Mouse (Mus musculus) frontal cortex, postnatal 14 days (tissue): Measurements from ENCODE around the gene Gadd45g.

Experiments used
- DNase-seq, 2 experiments: peaks; one replicate each; pipeline ENCODE4 v3.0.0; 2022; ENCODE audit warnings: low spot score in 2 of 2

Gadd45g gene

DNA sequence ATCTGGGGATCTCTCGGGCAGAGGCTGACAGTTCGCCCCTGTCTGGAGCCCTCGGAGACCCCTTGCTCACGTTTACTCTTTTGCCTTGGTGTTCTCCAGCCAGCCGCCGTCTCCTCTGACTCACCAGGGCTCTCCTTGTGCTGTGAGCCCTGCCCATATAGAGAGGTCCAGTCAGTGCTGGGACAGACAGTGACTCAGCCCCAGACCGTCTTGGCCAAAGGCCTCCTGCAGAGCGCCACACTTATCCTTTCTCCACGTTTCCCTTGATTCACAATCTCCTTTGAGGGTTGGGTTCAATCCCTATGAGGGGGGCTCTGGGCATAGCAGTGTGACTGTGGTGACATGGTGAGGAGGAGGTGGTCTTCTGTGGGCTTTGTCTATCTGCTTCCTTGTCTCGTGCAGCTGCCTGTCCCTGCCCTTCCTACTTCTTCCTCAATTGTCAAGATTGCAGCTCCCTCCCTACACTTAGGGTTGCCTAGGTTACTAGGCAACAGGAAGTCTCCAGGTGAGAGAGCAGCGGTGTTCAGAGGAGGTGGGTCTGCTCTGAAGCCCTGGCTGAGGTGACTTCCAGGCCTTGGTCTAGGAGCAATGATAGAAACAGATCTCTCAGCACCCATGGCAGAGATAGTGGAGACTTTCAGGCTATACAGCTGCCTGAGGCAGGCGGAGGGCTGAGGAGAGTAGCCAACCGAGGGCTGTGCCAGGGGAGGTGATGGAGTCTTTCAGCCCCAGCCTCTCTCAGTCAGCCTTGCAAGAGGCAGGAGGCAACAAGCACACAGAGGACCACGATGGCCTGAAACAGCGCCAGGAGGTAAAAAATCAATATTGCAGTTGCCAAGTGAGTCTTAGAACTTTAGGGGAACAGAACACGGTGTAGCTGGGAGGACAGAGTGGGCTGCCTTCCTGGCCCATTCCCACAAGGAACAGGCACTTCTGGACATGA lies 7.1 kb downstream of the Gadd45g start:
- DNase-seq = no peak

DNA sequence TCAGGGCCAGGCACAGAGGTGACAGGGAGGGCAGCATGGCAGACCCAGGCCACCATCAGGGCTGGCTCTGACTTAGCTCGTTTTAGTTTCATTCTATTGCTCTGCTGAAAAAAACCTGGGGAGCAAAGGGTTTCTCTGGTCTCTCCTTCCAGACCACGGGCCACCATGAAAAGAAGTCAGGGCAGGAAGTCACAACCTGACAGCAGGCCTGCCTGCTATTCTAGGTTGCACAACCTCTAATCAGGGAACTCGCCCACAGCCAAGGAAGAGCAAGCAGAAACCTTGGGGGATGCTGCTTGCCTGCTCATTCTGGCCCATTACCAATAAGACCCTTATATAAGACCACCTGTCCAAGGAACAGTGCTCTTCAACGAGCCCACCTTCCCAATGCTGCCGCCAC lies 9.1 kb downstream of the Gadd45g start:
- DNase-seq = no peak

DNA sequence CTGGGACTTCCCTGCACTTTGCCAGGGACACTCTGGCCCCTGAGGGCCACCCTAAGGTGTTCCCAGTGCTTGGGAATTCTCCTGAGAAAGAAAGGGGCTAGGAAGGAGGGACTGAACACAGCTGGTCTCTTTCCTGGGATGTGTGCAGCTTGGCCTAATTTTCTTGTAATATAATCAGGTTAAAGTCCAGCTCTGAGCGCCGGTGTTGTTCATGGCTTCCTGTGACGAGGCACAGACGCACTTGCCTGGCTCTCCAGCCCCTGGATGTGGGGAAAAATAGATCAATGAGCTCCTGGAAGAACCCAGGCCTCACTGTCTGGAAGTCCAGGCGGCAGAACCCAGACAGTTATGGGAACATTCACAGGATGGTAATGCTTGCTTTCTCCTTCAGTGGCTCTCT lies 10.7 kb downstream of the Gadd45g start:
- DNase-seq = no peak

DNA sequence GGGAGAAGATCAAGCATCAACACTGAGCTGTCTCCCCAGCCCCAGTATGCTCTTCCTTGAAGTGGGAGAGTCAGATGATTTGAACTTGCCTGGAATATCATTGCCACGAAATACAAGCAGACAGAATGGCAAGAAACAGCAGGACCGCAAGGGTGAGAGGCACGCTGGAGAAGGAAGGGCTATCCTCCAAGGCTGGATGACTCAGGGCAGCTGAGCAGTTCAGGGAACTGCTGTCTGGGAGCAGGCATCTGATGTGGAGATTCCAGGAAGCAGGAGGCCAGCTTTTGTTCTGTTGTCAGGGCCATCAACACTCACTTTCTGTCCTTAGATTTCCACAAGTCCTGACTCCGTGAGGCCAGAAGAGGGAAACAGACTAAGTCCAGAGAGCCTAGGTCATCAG lies 12.0 kb downstream of the Gadd45g start:
- DNase-seq = no peak

DNA sequence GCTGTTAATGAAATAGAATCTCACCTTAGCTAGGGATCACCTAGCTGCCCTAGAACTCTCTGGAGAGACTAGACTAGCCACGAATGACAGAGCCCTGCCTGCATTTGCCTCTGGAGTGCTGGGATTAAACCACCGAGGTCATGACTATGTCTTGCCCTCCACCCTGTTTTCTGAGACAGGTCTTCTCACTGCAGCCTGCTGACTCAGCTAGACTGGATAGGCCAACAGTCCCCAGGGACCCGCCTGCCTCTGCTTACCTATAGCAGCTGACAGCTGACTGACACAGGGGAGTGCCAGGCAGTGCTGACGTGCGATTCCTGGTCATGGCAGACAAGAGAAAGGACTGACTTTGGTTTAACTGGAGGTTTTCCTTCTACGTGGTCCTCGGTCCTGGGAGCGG lies 12.7 kb downstream of the Gadd45g start:
- DNase-seq = no peak

DNA sequence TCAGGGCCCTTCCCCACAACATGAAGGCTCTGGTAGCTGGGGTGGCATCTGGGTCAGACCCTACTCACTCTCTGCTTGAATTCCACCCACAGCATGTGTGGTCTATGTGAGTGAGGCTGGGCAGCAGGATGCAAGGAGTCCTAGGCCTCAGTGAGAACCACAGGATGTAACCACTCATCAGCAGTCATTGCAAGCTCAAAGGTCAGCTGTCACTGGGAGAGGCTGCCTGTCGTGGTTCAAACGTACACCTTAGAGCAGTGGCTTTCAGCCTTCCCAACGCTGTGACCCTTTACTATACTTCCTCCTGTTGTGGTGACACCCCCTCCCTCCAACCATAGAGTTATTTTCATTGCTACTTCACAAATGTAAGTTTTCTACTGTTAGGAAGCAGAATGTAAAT lies 13.3 kb downstream of the Gadd45g start:
- no peak for DNase-seq

DNA sequence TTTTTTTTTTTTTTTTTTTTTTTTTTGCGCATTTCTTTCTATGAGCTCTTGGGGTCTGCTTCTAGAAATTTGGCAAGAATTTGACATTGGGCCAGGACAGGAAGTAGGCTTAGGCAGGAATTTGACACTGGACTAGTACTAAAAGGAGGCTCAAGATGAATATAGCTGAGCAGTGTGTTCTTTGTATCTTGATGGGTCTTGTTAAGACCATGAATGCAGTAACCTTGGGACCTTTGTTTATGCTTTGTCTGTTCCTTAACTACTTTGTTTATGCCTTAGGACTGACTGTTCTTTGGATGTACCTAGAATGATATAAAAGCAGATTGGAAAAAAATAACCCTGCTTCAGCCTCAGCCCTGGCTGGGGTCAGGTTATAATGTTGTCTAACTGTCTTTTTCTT lies 16.3 kb downstream of the Gadd45g start:
- no peak for DNase-seq

DNA sequence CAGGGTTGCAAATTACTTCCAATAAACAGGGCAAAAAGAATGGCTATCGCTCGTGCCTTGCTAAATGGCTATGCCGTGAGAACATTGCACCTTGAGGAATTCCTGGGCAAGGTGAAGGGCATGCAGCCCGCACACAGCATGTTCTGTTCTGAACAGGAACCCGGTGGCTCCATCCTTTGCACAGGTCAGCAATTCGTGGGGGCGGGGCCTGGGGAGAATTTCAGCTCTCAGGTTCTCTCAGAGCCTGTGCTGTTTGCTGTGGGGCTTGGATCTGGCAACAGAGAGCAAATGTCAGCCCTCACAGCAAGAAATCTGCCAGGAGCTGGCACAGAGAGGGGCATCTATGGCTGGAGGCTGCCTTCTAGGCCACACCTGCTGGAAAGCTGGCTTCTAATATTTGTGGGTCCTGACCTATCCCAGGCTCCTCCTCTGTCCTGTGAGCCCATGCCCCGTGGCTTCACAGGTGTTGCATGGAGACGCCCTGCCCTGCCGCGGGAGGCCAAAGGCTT lies 19.7 kb downstream of the Gadd45g start:
- DNase-seq = no peak

DNA sequence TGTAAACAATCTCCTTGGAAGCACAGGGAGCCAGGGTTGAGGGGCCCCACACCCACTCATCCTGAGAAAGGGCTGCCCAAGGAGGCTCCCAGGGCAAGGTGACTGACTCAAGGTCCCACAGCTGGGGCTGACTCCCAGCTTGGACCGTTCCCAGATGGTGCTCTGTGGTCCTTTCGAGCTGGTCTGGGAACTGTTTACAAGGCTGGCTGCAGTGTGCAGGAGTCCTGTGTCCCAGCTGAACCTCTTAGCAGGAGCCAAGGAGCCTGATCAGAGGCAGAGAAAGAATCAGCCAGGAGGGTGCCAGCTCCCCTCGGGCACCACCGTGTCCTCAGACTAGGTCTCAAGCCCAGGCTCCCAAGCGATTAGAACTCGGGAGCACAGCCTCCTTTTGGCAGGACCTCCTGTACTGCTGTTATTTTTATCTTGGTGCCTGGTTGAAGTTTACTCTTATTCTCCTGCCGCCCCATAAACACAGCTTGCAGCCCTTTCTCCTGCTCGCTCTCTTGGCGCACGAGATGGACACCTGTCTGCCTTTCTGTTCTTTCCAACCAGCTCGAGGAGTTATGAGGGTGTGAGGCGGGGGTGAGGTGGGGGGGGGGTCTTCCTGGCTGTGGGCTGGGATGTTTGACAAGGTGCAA lies 22.1 kb downstream of the Gadd45g start:
- no peak for DNase-seq

DNA sequence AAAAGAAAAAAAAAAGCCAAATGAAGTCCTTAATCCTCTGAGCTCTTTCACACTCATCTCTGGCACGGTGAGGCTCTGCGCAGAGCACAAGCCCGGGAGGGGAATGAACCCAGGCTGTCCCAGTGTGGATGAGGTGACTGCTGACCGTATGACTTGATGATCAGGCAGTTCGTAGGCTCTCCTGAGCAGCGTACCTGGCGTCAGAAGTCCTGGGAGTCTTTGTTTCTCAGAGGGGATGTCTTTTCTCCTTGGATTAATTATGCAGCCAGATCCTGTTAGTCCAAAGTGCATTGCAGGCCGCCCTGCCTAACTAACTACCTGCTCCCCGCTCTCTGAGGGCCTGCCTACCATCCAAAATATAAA lies 22.6 kb downstream of the Gadd45g start:
- no peak for DNase-seq

DNA sequence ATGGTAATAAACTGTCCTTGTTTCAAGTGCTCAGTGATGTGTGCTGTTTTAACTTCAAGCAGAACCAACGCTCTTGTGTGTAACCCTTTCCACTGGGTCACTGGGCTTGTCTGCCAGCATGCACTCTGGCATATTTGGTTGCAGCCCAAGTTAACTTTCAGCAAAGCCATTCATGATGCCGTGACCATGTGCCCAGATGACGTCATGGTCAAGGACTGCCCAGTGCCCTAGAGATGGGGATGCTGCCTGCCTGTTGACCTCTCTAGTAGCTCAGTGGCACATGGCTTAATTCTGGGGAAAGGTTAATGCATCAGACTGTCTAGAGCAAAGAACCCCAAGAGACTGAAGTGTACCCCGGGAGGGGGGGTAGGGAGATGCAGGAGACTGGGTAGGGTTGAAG lies 24.7 kb downstream of the Gadd45g start:
- DNase-seq = no peak

DNA sequence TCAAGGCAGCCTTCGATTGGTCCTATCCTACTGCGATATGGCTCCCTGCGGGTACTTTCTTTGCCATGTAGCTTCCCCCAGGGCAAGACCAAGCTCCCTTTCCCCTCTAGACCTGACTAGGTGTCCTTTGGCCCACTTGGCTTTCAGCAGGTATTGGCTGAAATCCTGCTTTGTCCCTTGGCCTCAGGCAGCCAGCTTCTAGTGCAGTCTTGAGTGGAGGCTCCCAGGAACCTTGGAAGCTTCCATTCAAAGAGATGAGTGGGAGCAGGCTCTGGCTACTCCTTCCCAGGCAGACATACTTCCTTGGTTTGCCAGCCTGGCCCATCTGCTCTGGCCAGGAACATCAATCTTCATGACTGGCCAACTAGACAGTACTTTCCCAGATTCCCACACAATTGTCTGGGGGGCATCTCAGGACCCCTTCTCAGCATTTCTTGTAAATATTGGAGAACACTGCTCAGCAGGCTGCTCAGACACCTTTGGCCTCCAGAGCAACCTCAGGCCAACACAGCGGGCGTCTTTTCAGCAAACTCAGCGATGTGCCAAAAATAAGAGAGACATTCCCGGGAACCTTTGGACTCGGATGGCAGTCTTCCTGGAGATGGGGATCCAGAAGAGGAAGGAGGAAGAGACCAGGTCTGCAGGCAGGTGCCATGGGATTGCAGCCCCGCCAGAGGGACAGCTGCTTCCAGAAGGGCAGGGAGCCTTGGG lies 25.9 kb downstream of the Gadd45g start:
- no peak for DNase-seq

DNA sequence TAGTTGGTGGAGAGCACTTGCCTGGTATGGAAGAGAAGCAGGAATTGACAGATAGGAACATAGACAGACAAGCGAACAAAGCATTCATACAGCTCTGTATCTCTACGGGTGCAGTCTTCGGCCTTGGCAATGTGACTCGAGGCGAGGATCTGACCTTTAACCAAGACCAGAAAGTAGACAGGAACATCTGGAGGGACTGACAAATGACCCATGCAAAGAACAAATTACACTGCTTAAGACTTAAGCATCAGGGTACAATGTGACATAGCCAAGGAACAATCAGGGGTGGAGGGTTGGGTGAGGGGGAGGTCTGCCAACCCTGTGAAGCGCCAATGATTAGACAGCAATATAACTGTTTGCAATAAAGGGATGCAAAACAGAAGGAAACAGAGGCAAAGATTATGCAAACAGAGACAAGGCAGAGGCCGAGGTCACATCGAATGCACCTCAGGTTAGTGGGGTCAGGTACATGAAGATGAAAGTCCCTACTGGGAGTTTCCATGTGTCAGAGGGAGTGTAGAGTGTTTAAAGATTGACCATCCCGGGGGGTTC lies 26.6 kb downstream of the Gadd45g start:
- no peak for DNase-seq

DNA sequence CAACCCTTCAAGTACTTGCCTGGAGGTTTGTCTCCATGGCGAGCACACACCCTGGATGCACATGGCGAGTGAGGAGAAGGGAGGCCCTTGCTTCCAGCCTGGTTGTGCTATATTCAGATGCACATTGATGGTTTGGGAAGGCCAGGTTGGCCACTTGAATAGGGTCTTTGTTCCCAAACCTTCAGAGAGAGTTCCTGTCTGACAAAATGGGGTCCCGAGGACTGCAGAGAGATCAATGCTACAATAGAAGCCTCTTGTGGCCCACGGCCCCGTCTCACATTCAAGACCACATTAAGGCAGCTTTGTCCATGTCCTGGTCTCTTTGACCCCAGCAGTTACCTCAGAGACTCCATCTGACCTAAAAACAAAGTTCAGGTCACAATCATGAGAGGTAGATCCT lies 27.3 kb downstream of the Gadd45g start:
- DNase-seq = no peak

DNA sequence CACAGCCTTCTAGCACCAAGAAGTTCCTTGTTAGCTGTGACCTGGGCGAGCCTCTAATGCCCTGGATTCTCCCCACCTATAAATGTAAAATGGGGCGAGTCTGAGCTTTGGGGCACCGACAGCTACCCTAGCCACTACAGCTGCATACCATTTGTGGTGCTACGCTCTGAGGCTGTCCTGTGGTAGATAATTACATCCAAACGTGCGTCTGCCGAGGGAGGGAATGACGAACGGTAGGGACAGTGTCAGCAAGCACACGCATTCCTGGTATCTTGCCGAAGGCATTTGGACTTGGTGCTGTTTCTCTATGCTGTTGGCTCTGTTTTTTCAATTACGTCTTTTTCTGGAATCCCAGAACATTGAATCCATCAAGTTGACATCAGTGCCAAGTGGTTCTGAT lies 29.7 kb downstream of the Gadd45g start:
- DNase-seq = no peak

DNA sequence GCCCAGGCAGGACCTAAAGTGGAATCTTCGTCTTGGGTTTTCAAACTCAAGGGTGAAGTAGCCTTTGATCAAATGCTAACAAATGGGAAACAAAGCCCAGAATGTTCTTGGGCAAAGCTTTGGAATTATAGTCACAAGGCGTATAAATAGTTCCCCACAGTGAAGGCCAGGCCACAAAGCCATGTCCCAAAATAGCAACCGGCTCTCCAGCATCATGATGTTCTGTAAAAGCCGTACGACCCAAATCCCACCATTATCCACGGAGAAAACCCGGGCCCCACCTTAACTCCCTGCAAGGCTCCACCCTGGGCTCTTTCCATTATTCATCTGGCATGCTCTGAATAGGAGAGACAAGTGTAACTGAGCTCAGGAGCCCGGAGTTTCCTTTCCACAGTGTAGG lies 32.3 kb downstream of the Gadd45g start:
- no peak for DNase-seq

DNA sequence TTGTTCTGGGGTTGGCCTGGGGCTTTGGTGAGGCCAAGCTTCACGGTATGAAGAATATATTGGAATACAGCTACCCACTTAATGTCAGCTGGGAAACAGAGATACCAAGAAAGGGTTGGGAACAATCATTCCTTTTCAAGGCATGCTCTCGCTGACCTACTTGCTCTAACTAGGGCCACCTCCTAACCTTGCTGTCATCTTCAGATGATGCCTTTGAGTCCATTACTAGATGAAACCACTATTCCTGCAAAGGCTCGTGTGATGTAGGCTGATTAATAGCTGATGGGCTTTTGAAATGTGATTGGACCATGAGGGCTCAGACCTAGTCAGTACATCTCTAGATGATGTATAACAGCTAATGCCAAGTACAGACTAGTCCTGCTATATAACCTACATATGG lies 33.1 kb downstream of the Gadd45g start:
- DNase-seq = no peak

DNA sequence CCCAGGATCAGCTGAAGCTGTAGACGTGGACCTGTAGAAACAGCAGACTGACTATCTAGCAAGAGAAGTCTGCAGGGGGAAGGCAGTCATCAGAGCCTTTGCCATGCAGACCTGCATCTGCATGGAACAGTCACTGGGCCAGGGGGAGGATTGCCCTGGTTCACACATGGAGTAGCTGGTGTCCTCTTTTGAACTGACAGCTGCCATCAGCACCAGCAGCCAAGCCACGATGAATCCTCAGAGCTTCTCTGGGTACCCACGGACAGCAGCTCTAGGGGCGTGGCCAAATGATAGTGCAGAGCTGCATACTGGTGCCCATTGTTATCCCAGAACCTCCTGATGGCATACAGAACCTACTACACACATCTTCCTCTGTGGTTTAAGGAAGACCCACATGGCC lies 33.5 kb downstream of the Gadd45g start:
- DNase-seq = no peak

DNA sequence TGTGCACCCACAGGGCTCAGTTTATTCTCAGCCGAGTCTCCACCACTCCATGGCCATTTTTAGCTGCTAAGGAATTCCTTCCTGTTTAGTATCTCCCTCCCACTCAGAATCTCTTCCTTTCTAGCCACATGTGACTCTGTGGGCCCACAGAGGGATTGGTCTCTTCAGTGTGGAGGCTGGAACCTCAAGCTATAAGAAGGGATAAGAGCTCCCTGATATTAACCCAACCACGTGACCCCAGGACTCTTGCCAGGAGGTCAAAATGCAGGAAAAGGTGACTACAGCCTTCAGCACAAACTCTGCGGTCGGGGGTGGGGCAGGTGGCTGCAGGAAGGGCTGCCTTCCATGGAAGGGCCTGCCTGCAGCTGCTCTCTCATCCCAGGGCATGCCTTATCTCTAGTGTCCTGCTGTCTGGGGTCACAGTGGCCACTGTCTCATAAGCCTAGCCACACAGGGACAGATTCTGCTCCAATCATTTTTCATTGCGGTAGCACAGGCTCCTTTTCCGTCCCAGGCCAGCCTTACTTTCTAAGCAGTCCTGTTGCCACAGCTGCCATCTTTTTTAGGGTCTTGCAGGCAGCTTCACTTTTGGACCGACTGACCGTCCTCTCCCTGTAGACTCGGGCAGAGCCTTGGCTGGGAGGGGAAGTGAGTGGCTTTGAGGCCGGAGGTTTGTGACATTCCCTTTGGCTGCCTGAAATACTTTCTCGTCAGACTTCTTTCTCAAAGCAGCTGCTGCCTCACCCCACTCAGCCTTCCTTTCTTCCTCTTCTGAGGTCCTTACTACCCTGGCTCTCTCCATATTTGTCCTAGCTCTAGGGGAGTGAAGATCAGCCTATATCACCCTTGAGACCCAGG lies 35.0 kb downstream of the Gadd45g start:
- no peak for DNase-seq

DNA sequence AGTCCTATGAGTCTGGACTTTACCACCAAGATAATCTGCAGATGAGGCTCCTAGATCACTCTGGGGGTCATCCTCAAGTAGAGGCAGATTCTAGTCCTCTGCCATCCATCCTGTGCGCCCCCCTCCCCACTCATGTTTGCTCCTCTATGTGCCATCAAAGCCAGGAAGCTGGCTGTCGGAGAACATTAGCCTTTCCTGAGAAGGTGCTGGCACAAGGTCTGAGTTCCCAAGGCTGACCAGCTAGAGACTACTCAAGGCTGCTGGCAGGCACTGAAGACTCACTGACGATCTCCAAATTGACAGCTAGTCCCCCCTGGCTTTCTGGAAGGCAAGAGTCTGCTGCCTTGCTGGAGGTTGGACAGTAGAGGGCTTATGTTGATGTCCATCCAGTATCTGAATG lies 35.7 kb downstream of the Gadd45g start:
- no peak for DNase-seq

DNA sequence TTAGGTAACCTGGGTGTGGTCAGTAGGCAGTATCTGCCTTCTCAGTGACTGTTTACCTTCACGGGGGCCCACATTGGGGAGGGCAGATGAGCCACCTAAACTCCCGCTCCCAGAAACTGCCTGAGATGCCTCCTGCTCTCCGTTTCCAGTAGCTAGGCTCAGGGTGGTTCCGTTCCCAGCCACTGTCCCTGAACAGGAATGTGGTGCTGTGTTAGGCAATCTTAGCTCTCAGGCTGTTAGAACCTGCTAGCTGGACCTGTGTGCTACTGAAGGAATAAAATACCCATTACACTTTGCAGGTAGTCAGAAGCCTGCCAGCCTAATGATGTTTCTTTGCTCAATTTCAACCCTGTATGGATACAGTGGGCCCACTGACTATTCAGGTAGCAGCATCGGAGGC lies 37.8 kb downstream of the Gadd45g start:
- DNase-seq = no peak
